ENCODE assay signal across 8 mouse cellular contexts in the genomic region with DNA sequence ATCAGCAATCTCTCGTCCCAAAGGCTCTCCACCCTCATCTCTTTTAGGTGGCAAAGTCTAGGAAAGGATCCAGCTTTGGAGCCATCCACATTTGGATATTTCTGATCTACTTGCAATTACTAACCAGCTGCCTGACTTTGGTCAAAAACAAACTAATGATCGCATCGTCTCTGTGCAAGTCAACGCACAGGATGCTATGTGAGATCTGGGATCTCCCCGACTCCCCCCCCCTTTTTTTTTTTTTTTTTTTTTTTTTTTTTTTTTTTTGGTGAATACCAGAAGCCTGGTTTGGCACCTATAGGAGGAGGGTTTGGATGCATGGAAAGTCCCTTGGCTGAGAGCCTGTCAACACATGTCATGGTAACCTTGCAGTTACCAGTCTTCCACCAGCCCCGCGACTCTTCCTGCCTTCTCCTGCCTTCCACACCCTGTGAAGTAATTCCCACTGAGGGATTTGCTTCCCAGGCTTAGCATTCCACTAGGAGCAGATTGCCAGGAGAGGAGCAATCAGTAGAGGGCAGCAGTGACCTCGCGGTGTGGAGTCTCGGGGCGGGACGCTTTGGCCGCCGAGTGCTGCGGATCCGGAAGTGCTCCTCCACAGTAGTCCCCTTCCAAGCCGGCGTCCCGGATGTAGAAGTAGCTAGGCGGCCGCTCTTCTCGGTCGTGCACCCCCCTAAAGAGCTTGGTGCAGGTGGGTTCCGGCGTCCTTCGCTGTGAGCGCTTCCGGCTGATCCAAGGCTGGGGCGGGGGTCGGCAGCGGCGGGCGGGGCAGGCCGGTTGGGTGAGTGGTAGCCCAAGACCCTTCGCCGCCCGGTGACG. TPM values are rescaled to one million over a fixed set of nuclear protein-coding genes. Genes with fewer than 3 reads are reported as not detected.
DNase-seq lines count a peak whose midpoint lies in the region; ATAC-seq and TF ChIP-seq lines count a peak whose summit lies in the region.

Gene Pigc, plus strand, starts transcription at position 598 of the 819 bp plus-strand sequence.

- peak; percentile 96 for ATAC-seq in common myeloid progenitor, adult 5-6 weeks (replicated peaks; ENCODE audit: low read depth, poor library complexity, severe bottlenecking)
- ATAC-seq in hindbrain, postnatal 0 days: peak; percentile 100
- peak; percentile 97 for ATAC-seq in megakaryocyte, adult 5-6 weeks (ENCODE audit: poor library complexity, severe bottlenecking)

- H3K27ac ChIP-seq in gastrocnemius, adult 2 months: peak within 1 kb of the TSS; percentile 95
- H3K27ac ChIP-seq in hindbrain, postnatal 0 days: peak within 1 kb of the TSS; percentile 67
- peak within 1 kb of the TSS; percentile 85 for H3K27ac ChIP-seq in left cerebral cortex, adult 2 months

- peak within 1 kb of the TSS; percentile 61 for H3K9ac ChIP-seq in hindbrain, postnatal 0 days (replicated peaks; ENCODE audit: low read length)

- no peaks in the 10 kb centered on the region for H3K9me3 ChIP-seq in hindbrain, postnatal 0 days (ENCODE audit: low read length)

- H3K36me3 ChIP-seq in hindbrain, postnatal 0 days (ENCODE audit: insufficient read depth, low read length): no peaks in the 10 kb centered on the region

- H3K27me3 ChIP-seq in hindbrain, postnatal 0 days (ENCODE audit: insufficient read depth, low read length): no peaks in the 10 kb centered on the region

- H3K4me3 ChIP-seq in gastrocnemius, adult 2 months: peak within 1 kb of the TSS; percentile 96
- H3K4me3 ChIP-seq in hindbrain, postnatal 0 days (ENCODE audit: low read length): peak within 1 kb of the TSS; percentile 56
- H3K4me3 ChIP-seq in left cerebral cortex, adult 2 months: peak within 1 kb of the TSS; percentile 83

- TF ChIP-seq CTCF in gastrocnemius, adult 2 months (IDR thresholded peaks at IDR 0.05): peak; percentile 89
- peak; percentile 88 for TF ChIP-seq CTCF in hindbrain, postnatal 0 days (IDR thresholded peaks at IDR 0.05; ENCODE audit: low read depth)
- peak; percentile 82 for TF ChIP-seq CTCF in left cerebral cortex, adult 2 months (IDR thresholded peaks at IDR 0.05)

- H3K4me2 ChIP-seq in hindbrain, postnatal 0 days (ENCODE audit: low read depth, low read length): peak within 1 kb of the TSS; percentile 83

- WGBS in hindbrain, postnatal 0 days: 3% methylated on average over 38 of the region's 38 CpGs

- 0 out of 2 replicates have a peak, but pooled peaks cover 2% of the 10 kb centered on the region for H3K4me1 ChIP-seq in hindbrain, postnatal 0 days (ENCODE audit: insufficient read depth, low read length)

- DNase-seq in ZHBTc4 (ENCODE audit: low read depth, low spot score): peak; percentile 98
- peak; percentile 96 for DNase-seq in gastrocnemius, adult 2 months
- DNase-seq in hindbrain, postnatal 0 days (ENCODE audit: low spot score): peak; percentile 98
- peak; percentile 91 to 92 for DNase-seq in left cerebral cortex, adult 2 months (ENCODE audit: extremely low spot score in 1 of 2, low spot score in 2 of 2)
- DNase-seq in right cerebral cortex, adult 2 months (ENCODE audit: low spot score in 2 of 2): peak; percentile 94
- peak; percentile 94 for DNase-seq in urinary bladder, postnatal 14 days (ENCODE audit: low spot score)

- intact Hi-C loops in gastrocnemius, adult 2 months (cut with DNase I): loop anchor here (5.0 kb wide), 1 partner anchor 91 kb away; the partner anchor contains the start of gene Suco
- intact Hi-C loops in left cerebral cortex, adult 2 months (cut with DNase I): loop anchor here (2.0 kb wide), 1 partner anchor 92 kb away; the partner anchor contains the start of gene Suco

RNA-seq across cellular contexts. Expression of gene Pigc, which starts in this region (rescaled TPM):
- total RNA-seq in common myeloid progenitor, adult 5-6 weeks (2017): 15.7 and 16.0 TPM in 2 replicates
- 10 to 100 TPM; 14.4 to 15.6 TPM for total RNA-seq in gastrocnemius, adult 2 months (2021)
- 8.4 and 12.6 TPM in 2 replicates for total RNA-seq in hindbrain, postnatal 0 days (2014; rRNA removed)
- 24.1 and 26.1 TPM in 2 replicates for polyA plus RNA-seq in hindbrain, postnatal 0 days (2015; fragmentation: Nextera tagmentation; extraction: Ambion mirVana)
- total RNA-seq in left cerebral cortex, adult 2 months (2021): 10 to 100 TPM; 13.2 to 13.6 TPM
- 11.7 and 13.5 TPM in 2 replicates for total RNA-seq in megakaryocyte, adult 5-6 weeks (2015)
- 19.1 and 23.2 TPM in 2 replicates for total RNA-seq in megakaryocyte, adult 5-6 weeks (2017)

Comparison
In these comparisons a context has a peak if more than half of its experiments do, and no peak if none do; other contexts are left out.
1. Peak in every context shown above with its lines: DNase-seq, ATAC-seq, H3K4me3 ChIP-seq and H3K27ac ChIP-seq.